8 mouse cellular contexts compared by ENCODE assay signal in genomic region chr15:80083276-80083731, GRCm38 (mm10). TPM values are rescaled to one million over a fixed set of nuclear protein-coding genes. Genes with fewer than 3 reads are reported as not detected.
DNase-seq lines count a peak whose midpoint lies in the region; ATAC-seq lines count a peak whose summit lies in the region.

No protein-coding gene starts in this region.

- H3K9ac ChIP-seq in hindbrain, embryonic 16.5 days (ENCODE audit: low read depth, low read length) = peak overlapping the region; percentile 88

- under 1% methylated on average over 30 of the region's 30 CpGs for WGBS in hindbrain, embryonic 16.5 days
- WGBS in macrophage (ENCODE audit: missing documents) = 1% methylated on average over 29 of the region's 30 CpGs

- peaks cover 29% of the 10 kb centered on the region for H3K36me3 ChIP-seq in hindbrain, embryonic 16.5 days (ENCODE audit: control insufficient read depth, insufficient read depth, low read length)
- peaks cover 35% of the 10 kb centered on the region for H3K36me3 ChIP-seq in macrophage (ENCODE audit: inconsistent target)

- H3K4me3 ChIP-seq in hindbrain, embryonic 16.5 days (ENCODE audit: low read length) = peak overlapping the region; percentile 70
- H3K4me3 ChIP-seq in macrophage (ENCODE audit: inconsistent target) = peak overlapping the region; percentile 99

- H3K4me2 ChIP-seq in hindbrain, embryonic 16.5 days (ENCODE audit: low read length) = peak overlapping the region; percentile 88

- peak; percentile 99 for DNase-seq in T-cell, adult 2 months (ENCODE audit: low spot score)
- peak; percentile 97 to 98 for DNase-seq in cerebellum, postnatal 36 days
- peak; percentile 96 to 99 for DNase-seq in frontal cortex, postnatal 36 days (ENCODE audit: low spot score in 2 of 2)
- peak; percentile 95 for DNase-seq in left cerebral cortex, adult 18-20 months (ENCODE audit: low spot score in 2 of 2)
- DNase-seq in right cerebral cortex, adult 18-20 months = peak; percentile 98
- DNase-seq in urinary bladder, postnatal 10 days (ENCODE audit: low spot score) = peak; percentile 96

- H3K27me3 ChIP-seq in hindbrain, embryonic 16.5 days (replicated peaks; ENCODE audit: control insufficient read depth, insufficient read depth, low read length) = no peaks in the 10 kb centered on the region

- peaks cover 25% of the 10 kb centered on the region for H3K4me1 ChIP-seq in hindbrain, embryonic 16.5 days (ENCODE audit: control insufficient read depth, insufficient read depth, low read depth, low read length)

- no peaks in the 10 kb centered on the region for H3K9me3 ChIP-seq in hindbrain, embryonic 16.5 days (ENCODE audit: control insufficient read depth, low read length)

- H3K27ac ChIP-seq in hindbrain, embryonic 16.5 days (ENCODE audit: low read depth, low read length) = peak overlapping the region; percentile 93
- peak overlapping the region; percentile 92 for H3K27ac ChIP-seq in macrophage

- peak; percentile 97 for ATAC-seq in hindbrain, embryonic 16.5 days

- H3K79me2 ChIP-seq in macrophage (ENCODE audit: inconsistent target) = peaks cover 43% of the 10 kb centered on the region

RNA-seq across cellular contexts. Expression of gene Syngr1, which starts 7.8 kb away (rescaled TPM):
- 78.6 and 80.3 TPM in 2 replicates for polyA plus RNA-seq in hindbrain, embryonic 16.5 days (2015; fragmentation: Nextera tagmentation; extraction: Ambion mirVana)
- total RNA-seq in left cerebral cortex, adult 18-20 months (2021) = 100 to 1,000 TPM; 421 to 438 TPM
- total RNA-seq in macrophage (2018; cell fraction: chromatin; rRNA removed) = 100 to 1,000 TPM in 11 of 26 experiments, 10 to 100 TPM in 14, 1 to 10 TPM in 1; 8.5 to 192 (median 76.8) TPM
- total RNA-seq in macrophage (2018; cell fraction: cytosol; rRNA removed) = 100 to 1,000 TPM; 185 to 377 (median 258) TPM
- 100 to 1,000 TPM in 19 of 26 experiments, 10 to 100 TPM in 7; 29.5 to 228 (median 114) TPM for total RNA-seq in macrophage (2018; cell fraction: nucleus; rRNA removed)
- polyA plus RNA-seq in macrophage (2018) = 139 to 428 TPM (median 314 TPM) in 3 replicates

RNA-seq across cellular contexts. Expression of gene Rpl3, which starts 8.4 kb away (rescaled TPM):
- polyA plus RNA-seq in hindbrain, embryonic 16.5 days (2015; fragmentation: Nextera tagmentation; extraction: Ambion mirVana) = 523 and 556 TPM in 2 replicates
- 100 to 1,000 TPM; 526 to 554 TPM for total RNA-seq in left cerebral cortex, adult 18-20 months (2021)
- total RNA-seq in macrophage (2018; cell fraction: chromatin; rRNA removed) = 100 to 1,000 TPM in 24 of 26 experiments, 10 to 100 TPM in 2; 70.8 to 495 (median 240) TPM
- total RNA-seq in macrophage (2018; cell fraction: cytosol; rRNA removed) = 100 to 1,000 TPM; 413 to 862 (median 571) TPM
- 100 to 1,000 TPM; 139 to 883 (median 221) TPM for total RNA-seq in macrophage (2018; cell fraction: nucleus; rRNA removed)
- 633 to 940 TPM (median 770 TPM) in 3 replicates for polyA plus RNA-seq in macrophage (2018)

RNA-seq across cellular contexts. Expression of gene Tab1, which starts 49.6 kb away (rescaled TPM):
- polyA plus RNA-seq in hindbrain, embryonic 16.5 days (2015; fragmentation: Nextera tagmentation; extraction: Ambion mirVana) = 37.1 and 39.9 TPM in 2 replicates
- 10 to 100 TPM; 23.8 to 25.7 TPM for total RNA-seq in left cerebral cortex, adult 18-20 months (2021)
- 10 to 100 TPM in 21 of 26 experiments, 1 to 10 TPM in 5; 4.6 to 61.0 (median 34.9) TPM for total RNA-seq in macrophage (2018; cell fraction: chromatin; rRNA removed)
- 10 to 100 TPM in 12 of 26 experiments, 1 to 10 TPM in 14; 1.2 to 15.4 (median 9.5) TPM for total RNA-seq in macrophage (2018; cell fraction: cytosol; rRNA removed)
- total RNA-seq in macrophage (2018; cell fraction: nucleus; rRNA removed) = 10 to 100 TPM in 18 of 26 experiments, 1 to 10 TPM in 8; 4.1 to 64.7 (median 23.5) TPM
- polyA plus RNA-seq in macrophage (2018) = 10.5 to 14.4 TPM (median 12.8 TPM) in 3 replicates

Comparison
In these comparisons a context has a peak if more than half of its experiments do, and no peak if none do; other contexts are left out.
1. Peak in every context shown above with its lines: DNase-seq, ATAC-seq, H3K4me3 ChIP-seq and H3K27ac ChIP-seq.